Mouse (Mus musculus) heart, embryonic 12.5 days (tissue): ENCODE results near the gene Rbms3. TPM values are rescaled to one million over a fixed set of nuclear protein-coding genes. Genes with fewer than 3 reads are reported as not detected.
A peak's percentile ranks its signal among the peaks of the same experiment; 100 is the strongest.

Experiments used
- ATAC-seq: fragments of 200-750 bp; cut with Nextera tagmentation; 2 replicates; pipeline ENCODE4 v1.8.0; 2017; ENCODE audit warnings: moderate TSS enrichment, moderate library complexity; ENCODE audit not compliant: insufficient number of reproducible peaks, low FRiP score
- H3K27ac ChIP-seq: fragments of 300-500 bp; sonication (generic); 2 replicates; pipeline ENCODE4 v1.5.1; 2016; ENCODE audit warnings: mild to moderate bottlenecking, moderate library complexity; ENCODE audit not compliant: poor library complexity, severe bottlenecking
- H3K27me3 ChIP-seq: fragments of 300-500 bp; sonication (generic); replicated peaks from 2 replicates; pipeline ENCODE4 v1.6.1; 2016; ENCODE audit warnings: mild to moderate bottlenecking, moderate library complexity
- H3K36me3 ChIP-seq: fragments of 300-500 bp; sonication (generic); 2 replicates; pipeline ENCODE4 v1.6.1; 2016; ENCODE audit warnings: mild to moderate bottlenecking, moderate library complexity
- H3K4me1 ChIP-seq: fragments of 300-500 bp; sonication (generic); replicated peaks from 2 replicates; pipeline ENCODE4 v1.6.1; 2016; ENCODE audit warnings: mild to moderate bottlenecking
- H3K4me2 ChIP-seq: fragments of 300-500 bp; sonication (generic); 2 replicates; pipeline ENCODE4 v1.6.1; 2016; ENCODE audit warnings: mild to moderate bottlenecking, moderate library complexity
- H3K4me3 ChIP-seq: fragments of 300-500 bp; sonication (generic); 2 replicates; pipeline ENCODE4 v1.5.1; 2016; ENCODE audit warnings: mild to moderate bottlenecking
- H3K9ac ChIP-seq: fragments of 300-500 bp; sonication (generic); 2 replicates; pipeline ENCODE4 v1.6.1; 2016; ENCODE audit warnings: mild to moderate bottlenecking, moderate library complexity
- H3K9me3 ChIP-seq: fragments of 300-500 bp; sonication (generic); replicated peaks from 2 replicates; pipeline ENCODE4 v1.6.1; 2016; ENCODE audit warnings: mild to moderate bottlenecking, moderate library complexity
- WGBS: fragments of 180-500 bp; shearing (Covaris S2); methylation state at CpG from one replicate; pipeline ENCODE4 v1.1.7; 2016; 5-methylcytosine and 5-hydroxymethylcytosine counted together
- polyA plus RNA-seq: library from polyadenylated mRNA; unstranded; fragments of >200 nt; fragmentation: Nextera tagmentation; extraction: Ambion mirVana; gene quantifications from 2 replicates; pipeline ENCODE4 v1.2.1, GENCODE M21; 2016

Gene Rbms3
- polyA plus RNA-seq, 1 experiment from 2014 or later = 42.2 TPM

DNA sequence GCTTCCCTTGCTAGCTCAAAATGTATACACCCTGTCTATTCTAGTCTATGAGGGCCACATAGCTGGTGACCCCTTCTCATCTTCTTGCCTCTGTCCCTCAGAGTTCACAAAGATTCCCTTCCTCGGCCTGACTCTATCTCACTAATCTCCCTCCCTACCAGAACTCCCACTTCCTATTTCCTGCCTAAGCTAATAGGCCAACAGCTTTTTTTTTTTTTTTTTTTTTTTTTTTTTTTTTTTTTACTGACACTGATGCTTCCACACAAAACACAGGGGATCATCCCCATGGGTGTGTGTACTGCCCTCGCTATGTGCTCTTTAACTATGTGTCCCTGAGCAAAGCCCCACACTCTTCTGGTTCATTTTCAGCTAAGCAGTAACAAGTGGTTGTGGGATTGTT, 1060.0 kb downstream of the Rbms3 start:
- no peaks in the 10 kb centered on the region for H3K36me3 ChIP-seq
- H3K4me3 ChIP-seq = no peak overlapping the region
- no peak overlapping the region for H3K27ac ChIP-seq
- WGBS = 57% methylated on average over 2 of the region's 2 CpGs
- H3K27me3 ChIP-seq = no peaks in the 10 kb centered on the region
- H3K9ac ChIP-seq = no peak overlapping the region
- no peaks in the 10 kb centered on the region for H3K4me1 ChIP-seq
- H3K9me3 ChIP-seq = no peaks in the 10 kb centered on the region
- H3K4me2 ChIP-seq = no peak overlapping the region
- ATAC-seq = no peak

DNA sequence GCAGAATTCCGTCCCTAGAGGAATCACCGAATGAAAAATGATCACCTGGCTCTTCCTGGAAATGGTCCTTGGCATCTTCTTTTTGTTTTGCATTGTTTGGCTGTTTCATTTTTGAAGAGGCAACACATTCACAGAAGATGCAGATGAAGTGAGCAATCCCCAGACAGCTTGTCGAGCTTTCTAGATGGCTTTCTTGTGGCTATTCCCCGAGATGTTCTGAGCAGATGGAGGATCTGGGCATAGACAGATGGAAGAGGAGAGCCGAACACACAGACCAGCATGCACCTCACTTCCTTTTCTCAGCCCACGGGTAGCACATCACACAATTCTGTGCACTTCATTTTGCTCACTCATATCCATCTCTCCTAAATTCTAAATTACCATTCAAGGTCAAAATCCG, 1063.0 kb downstream of the Rbms3 start:
- H3K27ac ChIP-seq = no peak overlapping the region
- H3K9me3 ChIP-seq = no peaks in the 10 kb centered on the region
- no peak overlapping the region for H3K4me2 ChIP-seq
- WGBS = 86% methylated on average over 7 of the region's 7 CpGs
- H3K9ac ChIP-seq = no peak overlapping the region
- no peaks in the 10 kb centered on the region for H3K4me1 ChIP-seq
- no peak for ATAC-seq
- no peak overlapping the region for H3K4me3 ChIP-seq
- H3K27me3 ChIP-seq = no peaks in the 10 kb centered on the region
- no peaks in the 10 kb centered on the region for H3K36me3 ChIP-seq

DNA sequence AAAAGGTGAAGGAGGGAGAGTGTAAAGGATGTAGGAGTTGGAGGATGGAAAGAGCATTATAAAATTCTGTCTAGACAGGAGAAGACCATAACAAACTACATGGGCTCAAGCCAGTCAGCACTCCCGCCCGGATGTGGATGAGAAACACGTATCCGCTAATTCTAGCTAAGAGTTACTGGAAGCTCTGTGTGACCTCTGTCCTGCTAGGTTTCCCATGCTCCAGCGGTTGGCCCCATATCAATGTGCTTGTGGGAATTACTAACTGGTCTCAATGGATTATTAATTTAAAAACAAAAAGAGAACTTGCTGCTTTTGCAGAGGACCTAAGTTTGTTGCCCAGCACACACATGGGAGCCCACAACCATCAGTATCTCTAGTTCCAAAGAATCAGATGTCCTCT, 1071.9 kb downstream of the Rbms3 start:
- ATAC-seq = no peak
- Histone ChIP-seq H3K27ac (no peak overlapping the region), H3K4me2 (no peak overlapping the region), H3K4me1 (no peaks in the 10 kb centered on the region; the same call in 1 of the 2 replicates), H3K4me3 (no peak overlapping the region), H3K9ac (no peak overlapping the region), H3K27me3 (no peaks in the 10 kb centered on the region), H3K36me3 (no peaks in the 10 kb centered on the region), H3K9me3 (no peaks in the 10 kb centered on the region)
- 91% methylated on average over 5 of the region's 5 CpGs for WGBS

GRCm38 (mm10) chr9:116556641-116557040, 1073.1 kb downstream of the Rbms3 start:
- Histone ChIP-seq H3K27ac (no peak overlapping the region), H3K9ac (no peak overlapping the region), H3K4me3 (no peak overlapping the region), H3K27me3 (no peaks in the 10 kb centered on the region), H3K4me2 (peak overlapping the region; percentile 21; the same call in 1 of the 2 replicates), H3K9me3 (no peaks in the 10 kb centered on the region), H3K36me3 (no peaks in the 10 kb centered on the region), H3K4me1 (no peaks in the 10 kb centered on the region; the same call in 1 of the 2 replicates)
- WGBS = 32% methylated on average over 8 of the region's 8 CpGs
- no peak for ATAC-seq

GRCm38 (mm10) chr9:116553181-116553580, 1076.5 kb downstream of the Rbms3 start:
- 83% methylated on average over 3 of the region's 3 CpGs for WGBS
- H3K27me3 ChIP-seq = no peaks in the 10 kb centered on the region
- H3K4me3 ChIP-seq = no peak overlapping the region
- H3K9ac ChIP-seq = no peak overlapping the region
- no peak overlapping the region for H3K27ac ChIP-seq
- H3K4me1 ChIP-seq = no peaks in the 10 kb centered on the region; the same call in 1 of the 2 replicates
- no peaks in the 10 kb centered on the region for H3K36me3 ChIP-seq
- ATAC-seq = no peak
- no peaks in the 10 kb centered on the region for H3K9me3 ChIP-seq
- H3K4me2 ChIP-seq = no peak overlapping the region

DNA sequence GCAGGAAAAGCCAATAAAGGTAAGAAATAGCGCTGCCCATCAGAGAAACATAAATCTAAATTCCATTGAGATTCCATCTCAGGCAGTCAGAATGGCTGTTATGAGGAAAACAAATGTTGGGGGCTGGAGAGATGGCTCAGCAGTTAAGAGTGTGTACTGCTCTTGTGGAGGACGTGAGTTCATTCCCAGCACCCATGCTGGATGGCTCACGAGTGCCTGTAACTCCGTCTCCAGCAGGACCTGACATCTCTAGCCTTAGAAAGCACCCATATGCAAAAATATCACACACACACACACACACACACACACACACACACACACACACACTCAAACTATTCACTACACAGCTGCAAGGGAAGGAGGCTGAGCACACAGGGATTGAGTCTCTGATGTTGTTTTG, 1083.6 kb downstream of the Rbms3 start:
- WGBS = 85% methylated on average over 4 of the region's 4 CpGs
- Histone ChIP-seq H3K27ac (no peak overlapping the region), H3K36me3 (no peaks in the 10 kb centered on the region), H3K4me1 (no peaks in the 10 kb centered on the region), H3K9me3 (peaks cover 4% of the 10 kb centered on the region; the same call in 1 of the 2 replicates), H3K4me2 (no peak overlapping the region), H3K4me3 (no peak overlapping the region), H3K27me3 (no peaks in the 10 kb centered on the region), H3K9ac (no peak overlapping the region)
- ATAC-seq = no peak

DNA sequence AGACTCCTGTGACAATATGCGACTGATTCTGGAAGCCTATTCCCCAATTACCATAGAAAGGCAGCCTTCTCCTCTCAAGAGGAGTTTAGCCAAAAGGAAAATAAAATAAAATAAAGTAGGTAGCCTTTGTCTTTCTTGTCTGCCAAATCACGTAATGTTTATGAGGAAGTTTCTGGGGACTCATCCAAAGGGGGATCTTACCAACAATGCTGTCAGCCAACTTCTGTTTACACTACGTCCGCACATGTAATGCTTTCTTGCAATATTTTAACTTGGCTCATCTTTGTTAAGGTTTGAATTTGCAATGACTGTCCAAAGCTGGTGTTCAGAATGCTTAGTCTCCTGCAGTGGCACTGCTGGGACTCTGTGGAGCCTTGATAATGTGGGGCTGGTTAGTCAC, 1086.9 kb downstream of the Rbms3 start:
- Histone ChIP-seq H3K27ac (no peak overlapping the region), H3K9me3 (peaks cover 4% of the 10 kb centered on the region; the same call in 1 of the 2 replicates), H3K36me3 (no peaks in the 10 kb centered on the region), H3K4me1 (no peaks in the 10 kb centered on the region), H3K4me2 (no peak overlapping the region), H3K9ac (no peak overlapping the region), H3K27me3 (no peaks in the 10 kb centered on the region), H3K4me3 (no peak overlapping the region)
- 93% methylated on average over 4 of the region's 4 CpGs for WGBS
- ATAC-seq = no peak

- Histone ChIP-seq H3K9me3 (peaks cover 4% of the 10 kb centered on the region; the same call in 1 of the 2 replicates), H3K4me1 (no peaks in the 10 kb centered on the region), H3K27me3 (no peaks in the 10 kb centered on the region), H3K4me2 (no peak overlapping the region), H3K36me3 (no peaks in the 10 kb centered on the region), H3K27ac (no peak overlapping the region), H3K9ac (no peak overlapping the region), H3K4me3 (no peak overlapping the region)
- no peak for ATAC-seq
- 77% methylated on average over 7 of the region's 7 CpGs for WGBS
Observed at GRCm38 (mm10) chr9:116541976-116542375, 1087.7 kb downstream of the Rbms3 start.

DNA sequence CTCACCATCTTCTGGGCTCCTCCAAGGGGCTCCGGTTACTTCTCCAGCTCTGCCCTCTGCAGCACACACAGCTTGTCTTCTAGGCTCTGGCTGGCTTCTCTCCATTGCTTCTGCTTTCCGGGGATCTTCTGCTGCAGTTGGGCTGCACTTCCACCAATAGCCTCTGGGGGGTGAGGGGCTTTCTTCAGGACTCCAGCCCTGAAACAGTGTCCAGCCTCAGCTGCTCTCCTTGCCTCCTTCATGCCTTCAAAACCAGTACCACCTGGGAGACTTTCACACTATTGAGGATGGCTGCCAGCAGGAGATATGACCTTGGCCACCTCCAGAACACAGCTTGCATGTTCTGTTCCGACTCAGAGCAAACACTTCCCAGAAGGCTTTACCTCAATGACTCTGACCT, 1094.0 kb downstream of the Rbms3 start:
- Histone ChIP-seq H3K9me3 (peaks cover 14% of the 10 kb centered on the region), H3K4me1 (no peaks in the 10 kb centered on the region), H3K4me3 (no peak overlapping the region), H3K36me3 (no peaks in the 10 kb centered on the region), H3K27ac (no peak overlapping the region), H3K27me3 (no peaks in the 10 kb centered on the region), H3K4me2 (no peak overlapping the region), H3K9ac (no peak overlapping the region)
- WGBS = 65% methylated on average over 3 of the region's 3 CpGs
- no peak for ATAC-seq

DNA sequence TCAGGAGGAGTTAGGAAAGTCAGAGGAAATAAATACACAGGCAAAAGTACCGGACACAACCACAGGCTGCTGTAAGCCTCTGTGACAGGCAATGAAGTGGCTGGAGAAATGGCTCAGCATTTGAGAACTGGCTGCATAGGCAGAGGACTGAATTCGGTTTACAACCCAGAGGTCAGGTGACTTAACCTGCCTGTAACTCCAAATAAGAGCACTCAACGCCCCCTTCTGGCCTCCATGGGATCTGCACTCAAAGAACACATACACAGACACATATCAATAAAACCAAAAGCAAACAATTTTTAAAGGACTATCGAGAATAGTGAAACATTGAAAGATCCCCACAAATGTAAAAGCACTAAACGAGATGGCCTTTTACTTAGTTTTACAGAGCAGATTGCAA, 1096.3 kb downstream of the Rbms3 start:
- ATAC-seq = no peak
- H3K9me3 ChIP-seq = peaks cover 19% of the 10 kb centered on the region
- H3K4me2 ChIP-seq = no peak overlapping the region
- WGBS = 75% methylated on average over 5 of the region's 5 CpGs
- H3K27me3 ChIP-seq = no peaks in the 10 kb centered on the region
- H3K36me3 ChIP-seq = no peaks in the 10 kb centered on the region
- no peak overlapping the region for H3K4me3 ChIP-seq
- no peaks in the 10 kb centered on the region for H3K4me1 ChIP-seq
- H3K27ac ChIP-seq = no peak overlapping the region
- no peak overlapping the region for H3K9ac ChIP-seq

- no peak overlapping the region for H3K27ac ChIP-seq
- ATAC-seq = no peak
- H3K36me3 ChIP-seq = no peaks in the 10 kb centered on the region
- 85% methylated on average over 4 of the region's 4 CpGs for WGBS
- no peak overlapping the region for H3K9ac ChIP-seq
- no peak overlapping the region for H3K4me3 ChIP-seq
- no peaks in the 10 kb centered on the region for H3K27me3 ChIP-seq
- H3K9me3 ChIP-seq = peaks cover 19% of the 10 kb centered on the region
- H3K4me1 ChIP-seq = no peaks in the 10 kb centered on the region
- H3K4me2 ChIP-seq = no peak overlapping the region
Observed at GRCm38 (mm10) chr9:116531121-116531520, 1098.6 kb downstream of the Rbms3 start.

- no peak overlapping the region for H3K9ac ChIP-seq
- no peak overlapping the region for H3K4me2 ChIP-seq
- no peaks in the 10 kb centered on the region for H3K27me3 ChIP-seq
- no peak overlapping the region for H3K4me3 ChIP-seq
- H3K36me3 ChIP-seq = no peaks in the 10 kb centered on the region
- peaks cover 5% of the 10 kb centered on the region for H3K9me3 ChIP-seq
- 76% methylated on average over 5 of the region's 5 CpGs for WGBS
- H3K4me1 ChIP-seq = no peaks in the 10 kb centered on the region
- H3K27ac ChIP-seq = no peak overlapping the region
- no peak for ATAC-seq
Observed at GRCm38 (mm10) chr9:116524386-116524785, 1105.3 kb downstream of the Rbms3 start.
